Mouse (Mus musculus) thymus, postnatal 25 days (tissue): ENCODE data around the gene Setd6.

Experiments
- DNase-seq: peaks from one replicate; pipeline ENCODE4 v3.0.0; 2022

Setd6 gene

GRCm38 (mm10) chr8:95711029-95711428 lies 4.7 kb upstream of the Setd6 start:
- DNase-seq, result no peak

GRCm38 (mm10) chr8:95712395-95712794 lies 3.3 kb upstream of the Setd6 start:
- DNase-seq, result no peak

- peak; percentile 76 for DNase-seq
Observed at GRCm38 (mm10) chr8:95713100-95714010, 2.3 kb upstream of the Setd6 start.

GRCm38 (mm10) chr8:95714367-95714766 lies 1.3 kb upstream of the Setd6 start:
- no peak for DNase-seq

GRCm38 (mm10) chr8:95714837-95715413 lies 756 bp upstream of the Setd6 start:
- no peak for DNase-seq

- no peak for DNase-seq
Observed at GRCm38 (mm10) chr8:95716546-95717335, 1.1 kb downstream of the Setd6 start.

- DNase-seq, result no peak
Observed at GRCm38 (mm10) chr8:95727625-95728024, 11.9 kb downstream of the Setd6 start.

GRCm38 (mm10) chr8:95738596-95738995 lies 22.9 kb downstream of the Setd6 start:
- DNase-seq, result no peak

GRCm38 (mm10) chr8:95741732-95742131 lies 26.1 kb downstream of the Setd6 start:
- DNase-seq, result no peak

GRCm38 (mm10) chr8:95748028-95748427 lies 32.3 kb downstream of the Setd6 start:
- no peak for DNase-seq

- DNase-seq, result no peak
Observed at GRCm38 (mm10) chr8:95751924-95752323, 36.2 kb downstream of the Setd6 start.

- DNase-seq, result no peak
Observed at GRCm38 (mm10) chr8:95760323-95760722, 44.6 kb downstream of the Setd6 start.

GRCm38 (mm10) chr8:95764133-95764532 lies 48.5 kb downstream of the Setd6 start:
- no peak for DNase-seq
